Mouse (Mus musculus): ENCODE data around the gene Prune2. TPM values are rescaled to one million over a fixed set of nuclear protein-coding genes. Genes with fewer than 3 reads are reported as not detected.

Gene Prune2
- total and polyA plus RNA-seq, 3 experiments, result 16.3 to 54.6 (median 48.7) TPM

DNA sequence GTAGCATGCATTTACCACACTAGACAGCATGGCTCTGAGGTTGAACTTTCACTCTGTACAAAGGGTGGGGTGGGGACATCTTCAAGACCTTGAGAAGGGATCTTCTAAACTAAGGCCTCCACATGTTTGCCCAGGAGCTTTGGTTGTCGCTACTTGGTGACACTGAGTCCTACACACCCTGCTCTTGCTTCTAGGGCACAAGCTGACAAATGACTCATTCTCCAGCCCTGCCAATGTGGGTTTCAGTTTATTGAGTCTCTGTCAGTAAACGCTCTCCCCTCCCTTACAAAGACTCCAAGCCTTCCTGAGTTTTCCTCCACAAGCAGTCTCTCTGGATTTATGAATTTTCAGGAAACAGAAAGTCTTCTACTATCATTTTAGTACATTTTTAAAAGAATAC, 307.3 kb downstream of the Prune2 start:
- no peak for DNase-seq
- Histone ChIP-seq H3K9ac (ENCODE audit: low read depth, low read length) (no peak overlapping the region), H3K27me3 (ENCODE audit: control insufficient read depth, insufficient read depth, low read length) (no peaks in the 10 kb centered on the region), H3K79me2 (replicated peaks; ENCODE audit: control insufficient read depth, insufficient read depth, low read length) (no peaks in the 10 kb centered on the region), H3K27ac (no peak overlapping the region), H3K4me3 (no peak overlapping the region), H3K36me3 (ENCODE audit: control insufficient read depth, insufficient read depth, low read length) (no peaks in the 10 kb centered on the region), H3K4me1 (ENCODE audit: control insufficient read depth, insufficient read depth, low read length) (no peaks in the 10 kb centered on the region)
- intact Hi-C loops (cut with DNase I), result no loop called here
- TF ChIP-seq CTCF (IDR thresholded peaks at IDR 0.05) (no peak), EP300 (IDR thresholded peaks at IDR 0.05; ENCODE audit: insufficient read depth, low read depth, low read length) (no peak), POLR2A (IDR thresholded peaks at IDR 0.05; ENCODE audit: insufficient read depth, low read depth, low read length) (no peak)
- WGBS, result 76% methylated on average over 2 of the region's 2 CpGs

- no peak for DNase-seq
These were observed 307.9 kb downstream of the Prune2 start for GRCm38 (mm10) chr19:17263679-17264370.

DNA sequence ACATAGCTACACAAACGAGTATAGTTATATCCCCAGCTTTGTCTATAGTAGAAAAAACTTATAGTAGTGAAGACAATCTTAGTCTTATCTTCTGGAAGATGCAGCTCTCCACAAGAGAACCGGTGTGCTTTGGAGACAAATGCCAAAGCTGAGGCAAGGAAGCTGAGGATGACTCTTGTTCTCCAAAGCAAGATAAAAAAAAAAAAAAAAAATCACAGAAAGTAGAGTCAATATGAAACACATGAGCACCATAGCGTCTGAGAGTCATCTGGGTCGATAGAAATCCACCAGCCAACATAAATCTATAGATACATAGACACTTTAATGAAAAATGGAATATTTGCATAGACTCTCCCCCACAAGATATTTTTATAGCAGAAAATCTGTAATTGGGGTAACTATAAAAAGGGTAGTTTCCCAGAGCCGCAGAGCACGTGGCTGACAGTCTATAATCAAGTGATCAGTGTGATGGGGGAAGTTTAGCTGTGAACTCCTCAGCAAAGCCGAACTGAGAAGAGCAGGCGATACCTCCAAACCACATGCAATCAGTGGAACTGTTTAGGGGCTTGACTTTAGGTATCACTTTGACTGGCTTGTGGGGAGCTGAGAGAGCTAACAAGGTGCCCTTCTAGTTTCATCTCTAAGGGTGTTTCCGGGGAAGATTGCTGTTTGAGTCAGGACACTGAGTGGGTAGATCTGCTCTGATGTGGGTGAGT, 308.7 kb downstream of the Prune2 start:
- Histone ChIP-seq H3K4me1 (ENCODE audit: control insufficient read depth, insufficient read depth, low read length) (no peaks in the 10 kb centered on the region), H3K27ac (no peak overlapping the region), H3K4me3 (no peak overlapping the region), H3K9ac (ENCODE audit: low read depth, low read length) (no peak overlapping the region), H3K36me3 (ENCODE audit: control insufficient read depth, insufficient read depth, low read length) (no peaks in the 10 kb centered on the region), H3K79me2 (replicated peaks; ENCODE audit: control insufficient read depth, insufficient read depth, low read length) (no peaks in the 10 kb centered on the region), H3K27me3 (ENCODE audit: control insufficient read depth, insufficient read depth, low read length) (no peaks in the 10 kb centered on the region)
- intact Hi-C loops (cut with DNase I), result no loop called here
- TF ChIP-seq POLR2A (IDR thresholded peaks at IDR 0.05; ENCODE audit: insufficient read depth, low read depth, low read length), result no peak
- TF ChIP-seq EP300 (IDR thresholded peaks at IDR 0.05; ENCODE audit: insufficient read depth, low read depth, low read length), result no peak
- no peak for TF ChIP-seq CTCF (IDR thresholded peaks at IDR 0.05)
- DNase-seq, result no peak
- WGBS, result 87% methylated on average over 9 of the region's 9 CpGs

More at GRCm38 (mm10) chr19:17263679-17264370, 307.9 kb downstream of the Prune2 start:
- Histone ChIP-seq H3K4me3 (no peak overlapping the region), H3K27ac (no peak overlapping the region), H3K36me3 (ENCODE audit: control insufficient read depth, insufficient read depth, low read length) (no peaks in the 10 kb centered on the region), H3K4me1 (ENCODE audit: control insufficient read depth, insufficient read depth, low read length) (no peaks in the 10 kb centered on the region), H3K79me2 (replicated peaks; ENCODE audit: control insufficient read depth, insufficient read depth, low read length) (no peaks in the 10 kb centered on the region), H3K9ac (ENCODE audit: low read depth, low read length) (no peak overlapping the region), H3K27me3 (ENCODE audit: control insufficient read depth, insufficient read depth, low read length) (no peaks in the 10 kb centered on the region)
- intact Hi-C loops (cut with DNase I), result no loop called here
- TF ChIP-seq EP300 (IDR thresholded peaks at IDR 0.05; ENCODE audit: insufficient read depth, low read depth, low read length) (no peak), POLR2A (IDR thresholded peaks at IDR 0.05; ENCODE audit: insufficient read depth, low read depth, low read length) (no peak), CTCF (IDR thresholded peaks at IDR 0.05) (no peak)
- WGBS, result 78% methylated on average over 13 of the region's 13 CpGs

- no peak overlapping the region for H3K4me3 ChIP-seq
- no peak overlapping the region for H3K9ac ChIP-seq (ENCODE audit: low read depth, low read length)
- no peaks in the 10 kb centered on the region for H3K4me1 ChIP-seq (ENCODE audit: control insufficient read depth, insufficient read depth, low read length)
- no peaks in the 10 kb centered on the region for H3K36me3 ChIP-seq (ENCODE audit: control insufficient read depth, insufficient read depth, low read length)
- H3K79me2 ChIP-seq (replicated peaks; ENCODE audit: control insufficient read depth, insufficient read depth, low read length), result no peaks in the 10 kb centered on the region
- 68% methylated on average over 4 of the region's 4 CpGs for WGBS
- no peak for DNase-seq
- H3K27me3 ChIP-seq (ENCODE audit: control insufficient read depth, insufficient read depth, low read length), result no peaks in the 10 kb centered on the region
- intact Hi-C loops (cut with DNase I), result no loop called here
- TF ChIP-seq POLR2A (IDR thresholded peaks at IDR 0.05; ENCODE audit: insufficient read depth, low read depth, low read length), result no peak
- TF ChIP-seq EP300 (IDR thresholded peaks at IDR 0.05; ENCODE audit: insufficient read depth, low read depth, low read length), result no peak
- no peak for TF ChIP-seq CTCF (IDR thresholded peaks at IDR 0.05)
- H3K27ac ChIP-seq, result no peak overlapping the region
These were observed 312.8 kb downstream of the Prune2 start for GRCm38 (mm10) chr19:17268669-17269068.

GRCm38 (mm10) chr19:17271179-17271622, 315.3 kb downstream of the Prune2 start:
- no peak for TF ChIP-seq CTCF (IDR thresholded peaks at IDR 0.05)
- TF ChIP-seq POLR2A (IDR thresholded peaks at IDR 0.05; ENCODE audit: insufficient read depth, low read depth, low read length), result no peak
- no peak for TF ChIP-seq EP300 (IDR thresholded peaks at IDR 0.05; ENCODE audit: insufficient read depth, low read depth, low read length)
- no peaks in the 10 kb centered on the region for H3K27me3 ChIP-seq (ENCODE audit: control insufficient read depth, insufficient read depth, low read length)
- intact Hi-C loops (cut with DNase I), result no loop called here
- H3K27ac ChIP-seq, result no peak overlapping the region
- H3K9ac ChIP-seq (ENCODE audit: low read depth, low read length), result no peak overlapping the region
- no peak overlapping the region for H3K4me3 ChIP-seq
- DNase-seq, result peak; percentile 23 to 24
- WGBS, result 28% methylated on average over 3 of the region's 3 CpGs
- H3K79me2 ChIP-seq (replicated peaks; ENCODE audit: control insufficient read depth, insufficient read depth, low read length), result no peaks in the 10 kb centered on the region
- no peaks in the 10 kb centered on the region for H3K4me1 ChIP-seq (ENCODE audit: control insufficient read depth, insufficient read depth, low read length)
- no peaks in the 10 kb centered on the region for H3K36me3 ChIP-seq (ENCODE audit: control insufficient read depth, insufficient read depth, low read length)

GRCm38 (mm10) chr19:17272988-17273387, 317.1 kb downstream of the Prune2 start:
- H3K27ac ChIP-seq, result no peak overlapping the region
- intact Hi-C loops (cut with DNase I), result no loop called here
- no peak overlapping the region for H3K4me3 ChIP-seq
- TF ChIP-seq EP300 (IDR thresholded peaks at IDR 0.05; ENCODE audit: insufficient read depth, low read depth, low read length), result no peak
- no peak for TF ChIP-seq CTCF (IDR thresholded peaks at IDR 0.05)
- TF ChIP-seq POLR2A (IDR thresholded peaks at IDR 0.05; ENCODE audit: insufficient read depth, low read depth, low read length), result no peak
- H3K4me1 ChIP-seq (ENCODE audit: control insufficient read depth, insufficient read depth, low read length), result no peaks in the 10 kb centered on the region
- H3K79me2 ChIP-seq (replicated peaks; ENCODE audit: control insufficient read depth, insufficient read depth, low read length), result no peaks in the 10 kb centered on the region
- no peaks in the 10 kb centered on the region for H3K36me3 ChIP-seq (ENCODE audit: control insufficient read depth, insufficient read depth, low read length)
- DNase-seq, result no peak
- WGBS, result 52% methylated on average over 2 of the region's 2 CpGs
- H3K9ac ChIP-seq (ENCODE audit: low read depth, low read length), result no peak overlapping the region
- no peaks in the 10 kb centered on the region for H3K27me3 ChIP-seq (ENCODE audit: control insufficient read depth, insufficient read depth, low read length)

Other genes starting within 250 kb of the Prune2 start
- 10 to 100 TPM; 31.4 to 34.9 TPM for gene Vps13a, start 175.2 kb upstream of the Prune2 start, total RNA-seq (2021)
- 3.2 and 7.8 TPM in 2 replicates for gene Vps13a, start 175.2 kb upstream of the Prune2 start, polyA plus RNA-seq (2012; rRNA removed)
- not detected for gene Foxb2, start 82.3 kb upstream of the Prune2 start, total RNA-seq (2021)
- not detected in 2 replicates for gene Foxb2, start 82.3 kb upstream of the Prune2 start, polyA plus RNA-seq (2012; rRNA removed)